Mouse (Mus musculus) gastrocnemius, postnatal 4 days (tissue): Measurements from ENCODE around the gene Wfdc16. TPM values are rescaled to one million over a fixed set of nuclear protein-coding genes. Genes with fewer than 3 reads are reported as not detected.
"Not testable (repeated sequence)": the region's sequence is repeated elsewhere in the genome, so short reads cannot be mapped to it uniquely, and the experiment has no call there.

Source experiments
- DNase-seq, 2 experiments: peaks; one replicate each; pipeline ENCODE4 v3.0.0; 2021 to 2022; ENCODE audit warnings: low spot score in 2 of 2, mixed read lengths in 2 of 2
- total RNA-seq, 2 experiments: library from RNA; stranded (reverse); gene quantifications; 2 replicates each; pipeline ENCODE4 v1.2.3; 2021

Wfdc16 gene
- total RNA-seq, 2 experiments from 2014 or later = not detected

DNA sequence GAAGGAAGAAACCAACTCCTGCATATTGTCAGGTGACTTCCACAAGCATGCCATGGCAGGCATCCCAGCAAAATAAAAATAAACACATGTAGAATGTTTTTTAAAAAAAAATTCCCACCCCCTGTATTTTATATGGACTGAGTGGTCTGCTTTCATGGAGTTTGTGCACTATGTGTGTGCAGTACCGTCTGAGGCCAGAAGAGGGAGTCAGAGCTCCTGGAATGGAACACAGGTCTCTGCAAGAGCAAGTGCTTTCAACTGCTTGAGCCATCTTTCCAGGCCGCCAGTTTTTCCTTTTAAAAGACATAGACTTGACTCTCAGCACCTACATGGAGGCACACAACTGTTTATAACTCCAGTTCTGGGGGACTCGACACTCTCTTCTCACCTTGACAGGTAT lies 35.1 kb downstream of the Wfdc16 start:
- no peak for DNase-seq

DNA sequence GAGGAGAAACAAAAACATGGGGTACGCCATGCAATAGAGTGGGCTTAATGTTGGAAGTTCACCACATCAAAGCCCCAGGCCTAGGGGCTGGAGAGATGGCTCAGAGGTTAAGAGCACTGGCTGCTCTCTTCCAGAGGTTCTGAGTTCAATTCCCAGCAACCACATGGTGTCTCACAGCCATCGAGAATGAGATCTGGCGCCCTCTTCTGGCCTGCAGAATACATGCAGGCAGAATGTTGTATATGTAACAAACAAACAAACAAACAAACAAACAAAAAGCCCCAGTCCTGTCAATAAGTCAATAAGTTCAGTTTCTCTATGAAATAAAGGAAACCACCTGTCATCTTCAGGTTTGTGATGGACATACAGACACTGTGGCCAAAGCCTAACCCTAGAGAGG lies 38.4 kb downstream of the Wfdc16 start:
- no peak for DNase-seq

DNA sequence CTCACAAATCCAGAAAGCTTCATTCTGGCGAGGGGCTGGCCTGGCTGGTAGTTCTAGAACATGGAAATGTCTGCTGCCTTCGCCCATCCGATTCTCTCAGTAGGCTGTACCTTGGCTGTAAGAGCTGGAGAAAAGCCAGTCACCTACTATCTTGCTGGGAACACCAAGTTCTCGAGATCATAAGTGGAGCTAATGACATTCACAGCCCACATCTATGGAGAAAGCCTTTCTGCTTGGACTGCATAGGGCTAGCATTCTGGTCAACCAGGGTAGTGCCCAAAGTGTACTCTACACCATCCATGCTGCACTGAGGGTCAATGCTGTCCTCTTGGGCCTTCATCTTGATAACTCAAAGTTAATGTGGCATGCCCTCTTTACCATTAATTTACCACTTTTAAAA lies 45.1 kb downstream of the Wfdc16 start, which contains the start of gene Eppin:
Eppin (minus strand) TSS at position 101 of the 400 bp plus-strand sequence.
- DNase-seq = no peak

DNA sequence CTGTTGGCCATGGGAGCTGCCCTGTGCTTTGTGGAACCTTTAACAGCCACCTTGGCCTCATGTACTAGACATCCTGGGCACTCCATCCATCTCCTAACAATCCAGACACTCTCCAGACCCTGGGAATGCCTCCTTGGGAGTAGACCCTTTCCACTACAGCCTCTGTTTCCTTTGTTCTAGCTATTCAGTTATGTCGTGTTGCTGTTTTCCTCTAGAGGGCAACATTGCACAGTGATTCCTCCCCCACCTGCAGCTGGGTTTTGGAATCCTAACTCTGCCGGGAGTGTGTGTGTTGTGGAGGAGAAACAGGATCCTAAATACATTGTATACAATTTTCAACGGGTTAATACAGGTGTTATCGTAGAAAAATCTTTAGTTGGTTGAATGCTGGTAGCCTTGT lies 46.6 kb downstream of the Wfdc16 start:
- DNase-seq = no peak

DNA sequence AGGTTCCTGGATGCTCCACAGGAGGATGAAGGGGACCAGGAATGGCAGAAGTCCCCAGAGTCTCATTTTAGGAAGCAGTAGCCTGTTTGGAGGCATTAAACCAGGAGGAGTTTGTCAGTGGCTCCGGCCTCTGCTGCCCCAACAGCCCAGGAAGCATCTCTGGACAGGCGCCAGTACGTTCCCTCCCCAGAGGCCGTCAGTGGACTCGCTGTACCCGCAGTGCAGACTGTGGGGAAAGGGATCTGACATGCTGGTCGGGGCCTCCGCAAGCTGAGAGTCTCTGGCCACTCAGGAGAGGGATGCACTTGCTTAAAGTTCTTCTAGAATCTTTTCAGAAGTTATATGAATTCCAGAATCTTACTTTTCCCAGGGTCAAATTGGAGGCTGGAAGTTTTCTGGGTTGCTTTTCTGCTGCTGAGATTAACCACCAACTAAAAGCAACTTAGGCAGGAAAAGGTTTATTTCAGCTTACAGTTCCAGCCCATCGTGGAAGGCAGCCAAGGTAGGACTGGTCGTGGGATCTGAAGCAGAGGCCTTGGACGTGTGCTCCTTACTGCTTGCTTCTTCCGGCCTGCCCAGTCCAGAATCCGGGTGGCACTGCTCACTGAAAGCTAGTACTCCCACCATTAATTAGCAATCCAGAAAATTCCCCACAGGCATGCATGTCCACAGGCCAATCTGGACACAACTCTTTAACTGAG lies 53.4 kb downstream of the Wfdc16 start, which contains the start of gene Wfdc6a:
Wfdc6a (minus strand) TSS at position 423 of the 701 bp plus-strand sequence.
- DNase-seq = not testable (repeated sequence)

Other genes with a start within 250 kb of the Wfdc16 start
- gene Slpi, start 249.7 kb downstream of the Wfdc16 start, total RNA-seq = under 1 TPM; 0.57 to 0.76 TPM
- gene Rbpjl, start 235.7 kb downstream of the Wfdc16 start, total RNA-seq = under 1 TPM; 0.13 to 0.15 TPM
- 1 to 10 TPM; 5.5 to 6.0 TPM for gene Matn4, start 233.6 kb downstream of the Wfdc16 start, total RNA-seq
- 10 to 100 TPM; 58.1 to 60.1 TPM for gene Sdc4, start 194.9 kb downstream of the Wfdc16 start, total RNA-seq
- 10 to 100 TPM; 20.8 to 22.2 TPM for gene Sys1, start 181.8 kb downstream of the Wfdc16 start, total RNA-seq
- gene Gm20458, start 177.8 kb downstream of the Wfdc16 start, total RNA-seq = 1 to 10 TPM in 1 of 2 experiments, under 1 TPM in 1; 0.96 to 1.9 TPM
- gene Trp53tg5, start 165.1 kb downstream of the Wfdc16 start, total RNA-seq = not detected
- gene Dbndd2, start 152.7 kb downstream of the Wfdc16 start, total RNA-seq = 10 to 100 TPM; 13.5 to 15.7 TPM
- 10 to 100 TPM; 66.5 to 66.8 TPM for gene Pigt, start 141.3 kb downstream of the Wfdc16 start, total RNA-seq
- gene Wfdc2, start 76.4 kb downstream of the Wfdc16 start, total RNA-seq = 1 to 10 TPM in 1 of 2 experiments, not detected in 1; 1.3 TPM
- not detected for gene Spint3, start 65.3 kb downstream of the Wfdc16 start, total RNA-seq
- gene Wfdc6a, start 53.3 kb downstream of the Wfdc16 start, total RNA-seq = not detected
- gene Eppin, start 45.2 kb downstream of the Wfdc16 start, total RNA-seq = not detected
- gene Wfdc6b, start 25.3 kb downstream of the Wfdc16 start, total RNA-seq = not detected
- not detected for gene Wfdc8, start 25.2 kb downstream of the Wfdc16 start, total RNA-seq
- gene Wfdc10, start 17.2 kb upstream of the Wfdc16 start, total RNA-seq = not detected
- not detected for gene Wfdc9, start 17.8 kb upstream of the Wfdc16 start, total RNA-seq
- gene Wfdc11, start 35.3 kb upstream of the Wfdc16 start, total RNA-seq = not detected
- not detected for gene Wfdc13, start 46.3 kb upstream of the Wfdc16 start, total RNA-seq
- gene Spint4, start 59.7 kb upstream of the Wfdc16 start, total RNA-seq = not detected
- gene Spint5, start 76.5 kb upstream of the Wfdc16 start, total RNA-seq = not detected
- not detected for gene Wfdc3, start 107.1 kb upstream of the Wfdc16 start, total RNA-seq
- gene Dnttip1, start 107.2 kb upstream of the Wfdc16 start, total RNA-seq = 10 to 100 TPM; 40.8 to 40.9 TPM
- gene Ube2c, start 131.1 kb upstream of the Wfdc16 start, total RNA-seq = 10 to 100 TPM; 26.8 to 34.0 TPM
- gene Tnnc2, start 141.2 kb upstream of the Wfdc16 start, total RNA-seq = over 10,000 TPM; 10,138 to 10,688 TPM
- gene Snx21, start 147.0 kb upstream of the Wfdc16 start, total RNA-seq = 10 to 100 TPM; 23.4 to 24.6 TPM
- 10 to 100 TPM; 12.8 to 14.0 TPM for gene Acot8, start 166.1 kb upstream of the Wfdc16 start, total RNA-seq
- gene Zswim3, start 166.3 kb upstream of the Wfdc16 start, total RNA-seq = 1 to 10 TPM; 1.5 to 1.6 TPM
- 1 to 10 TPM; 4.7 to 5.9 TPM for gene Zswim1, start 183.9 kb upstream of the Wfdc16 start, total RNA-seq
- gene Spata25, start 189.7 kb upstream of the Wfdc16 start, total RNA-seq = 1 to 10 TPM; 1.2 to 1.9 TPM
- gene Ctsa, start 194.1 kb upstream of the Wfdc16 start, total RNA-seq = 10 to 100 TPM; 75.0 to 82.3 TPM
- 10 to 100 TPM; 38.5 to 41.9 TPM for gene Neurl2, start 194.7 kb upstream of the Wfdc16 start, total RNA-seq
- 10 to 100 TPM in 1 of 2 experiments, 1 to 10 TPM in 1; 9.5 to 15.5 TPM for gene Pltp, start 218.9 kb upstream of the Wfdc16 start, total RNA-seq
- 10 to 100 TPM; 42.1 to 43.3 TPM for gene Pcif1, start 240.5 kb upstream of the Wfdc16 start, total RNA-seq